Mouse (Mus musculus) heart, postnatal 0 days (tissue): ENCODE data around the gene Kpna7. TPM values are rescaled to one million over a fixed set of nuclear protein-coding genes. Genes with fewer than 3 reads are reported as not detected.

Experiments used
- ATAC-seq: fragments of 200-750 bp; cut with Nextera tagmentation; 2 replicates; pipeline ENCODE4 v1.8.0; 2017; ENCODE audit warnings: low read depth, moderate number of reproducible peaks, moderate library complexity; ENCODE audit not compliant: insufficient read depth
- DNase-seq: peaks from one replicate; pipeline ENCODE4 v3.0.0-alpha.2; 2016; ENCODE audit warnings: low spot score
- H3K27ac ChIP-seq: fragments of 300-500 bp; sonication (generic); 2 replicates; pipeline ENCODE4 v1.5.1; 2014; ENCODE audit warnings: low read depth, mild to moderate bottlenecking
- H3K27me3 ChIP-seq: fragments of 300-500 bp; sonication (generic); 2 replicates; pipeline ENCODE4 v1.6.1; 2014; ENCODE audit warnings: low read length, mixed read lengths; ENCODE audit not compliant: control insufficient read depth, insufficient read depth
- H3K36me3 ChIP-seq: fragments of 300-500 bp; sonication (generic); replicated peaks from 2 replicates; pipeline ENCODE4 v1.6.1; 2014; ENCODE audit warnings: low read length, mixed read lengths; ENCODE audit not compliant: control insufficient read depth, insufficient read depth
- H3K4me1 ChIP-seq: fragments of 300-500 bp; sonication (generic); 2 replicates; pipeline ENCODE4 v1.6.1; 2014; ENCODE audit warnings: antibody characterized with exemption; ENCODE audit not compliant: control insufficient read depth, insufficient read depth
- H3K4me2 ChIP-seq: fragments of 300-500 bp; sonication (generic); 2 replicates; pipeline ENCODE4 v1.6.1; 2014; ENCODE audit warnings: low read depth, mild to moderate bottlenecking, low read length, moderate library complexity
- H3K4me3 ChIP-seq: fragments of 300-500 bp; sonication (generic); 2 replicates; pipeline ENCODE4 v1.5.1; 2014; ENCODE audit warnings: low read depth, low read length
- H3K9ac ChIP-seq: fragments of 300-500 bp; sonication (generic); replicated peaks from 2 replicates; pipeline ENCODE4 v1.6.1; 2014; ENCODE audit warnings: low read depth, low read length, mixed read lengths
- H3K9me3 ChIP-seq: fragments of 300-500 bp; sonication (generic); replicated peaks from 2 replicates; pipeline ENCODE4 v1.6.1; 2016; ENCODE audit warnings: low read length; ENCODE audit not compliant: control insufficient read depth
- CTCF ChIP-seq: IDR thresholded peaks from 2 replicates; pipeline ENCODE4 v1.5.1; 2016; ENCODE audit warnings: antibody characterized with exemption, control low read depth, low read depth
- EP300 ChIP-seq: IDR thresholded peaks from 2 replicates; pipeline ENCODE4 v1.6.1; 2016; ENCODE audit warnings: antibody characterized with exemption, low read depth
- WGBS: fragments of 180-500 bp; shearing (Covaris S2); extraction: QIAGEN DNeasy Blood & Tissue Kit; methylation state at CpG from one replicate; pipeline ENCODE4 v1.1.7; 2014; 5-methylcytosine and 5-hydroxymethylcytosine counted together
- polyA plus RNA-seq: library from polyadenylated mRNA; unstranded; fragments of >200 nt; fragmentation: Nextera tagmentation; extraction: Ambion mirVana; gene quantifications from 2 replicates; pipeline ENCODE4 v1.2.1, GENCODE M21; 2015
- total RNA-seq: library from RNA; depleted of rRNA; stranded (reverse); fragments of >200 nt; gene quantifications from 2 replicates; pipeline ENCODE4 v1.2.3, GENCODE M21; 2014; ENCODE audit warnings: low replicate concordance

The Kpna7 gene
- total and polyA plus RNA-seq, 2 experiments from 2014 or later, result not detected

DNA sequence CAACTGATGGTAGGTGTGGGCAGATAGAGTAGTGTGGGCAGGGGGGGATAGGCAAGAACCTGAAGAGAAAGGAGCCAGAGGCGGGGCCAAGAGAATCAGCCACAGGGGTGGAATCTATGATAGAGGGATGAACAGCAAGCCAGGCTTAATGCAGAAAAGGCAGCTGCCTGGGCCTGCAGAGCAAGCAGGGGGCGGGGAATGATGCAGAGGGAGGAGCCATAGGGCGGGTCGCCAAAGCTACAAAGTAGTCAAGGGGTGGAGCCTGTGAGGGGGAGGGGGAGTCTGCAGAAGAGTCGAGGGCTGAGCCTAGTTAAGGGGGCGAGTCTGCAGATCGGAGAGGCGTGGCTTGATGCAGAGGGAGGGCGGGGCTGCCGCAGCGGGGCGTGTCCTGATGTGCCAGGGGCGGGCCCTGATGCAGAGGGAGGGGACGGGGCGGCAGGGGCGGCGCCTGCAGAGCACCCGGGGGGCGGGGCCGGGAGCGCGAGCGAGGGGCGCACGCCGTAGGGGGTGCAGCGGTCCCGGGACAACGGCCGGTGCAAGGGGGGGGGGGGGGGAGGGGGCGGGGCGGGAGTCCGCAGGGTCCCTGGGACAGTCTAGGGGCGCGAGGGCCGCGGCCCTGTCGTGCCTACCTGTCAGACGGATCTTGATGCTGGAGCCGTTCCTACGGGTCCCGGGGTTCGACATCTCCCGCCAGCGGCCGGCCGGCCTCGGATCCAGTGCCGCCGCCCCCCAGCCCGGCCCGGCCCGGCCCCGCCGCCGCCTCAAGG, 118.8 kb downstream of the Kpna7 start:
- TF ChIP-seq CTCF (no peak), EP300 (no peak)
- DNase-seq, result peak; percentile 85
- 1% methylated on average over 27 of the region's 56 CpGs for WGBS
- Histone ChIP-seq H3K4me3 (peak overlapping the region; percentile 99), H3K9me3 (no peaks in the 10 kb centered on the region), H3K27ac (peak overlapping the region; percentile 96), H3K9ac (peak overlapping the region; percentile 99), H3K27me3 (no peaks in the 10 kb centered on the region), H3K36me3 (no peaks in the 10 kb centered on the region), H3K4me2 (peak overlapping the region; percentile 89), H3K4me1 (peaks cover 29% of the 10 kb centered on the region)
- ATAC-seq, result peak; percentile 81

DNA sequence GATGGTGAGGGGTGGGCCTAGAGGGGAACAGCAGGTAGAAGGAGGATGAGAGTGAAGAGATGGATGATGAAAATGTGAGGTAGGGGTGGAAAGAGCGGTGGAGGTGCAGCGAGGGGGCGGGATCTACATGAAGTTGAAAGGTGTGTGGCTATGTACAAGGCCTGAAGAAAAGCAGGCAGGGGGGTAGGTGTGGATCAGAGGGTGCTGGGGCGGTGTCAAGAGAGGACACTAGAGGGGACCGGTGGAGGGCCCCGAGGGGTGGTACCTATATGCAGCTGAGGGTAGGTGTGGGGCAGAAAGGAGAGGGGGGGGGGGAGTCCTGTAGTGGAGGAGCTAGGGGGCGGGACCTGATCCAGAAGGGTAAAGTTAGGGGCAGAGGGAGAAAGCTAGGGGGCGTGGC, 119.4 kb downstream of the Kpna7 start:
- H3K4me2 ChIP-seq, result peak overlapping the region; percentile 89
- TF ChIP-seq EP300 (no peak), CTCF (no peak)
- no peaks in the 10 kb centered on the region for H3K27me3 ChIP-seq
- WGBS, result 28% methylated on average over 7 of the region's 8 CpGs
- H3K4me3 ChIP-seq, result peak overlapping the region; percentile 99; the same call in 1 of the 2 replicates
- H3K27ac ChIP-seq, result no peak overlapping the region
- no peaks in the 10 kb centered on the region for H3K36me3 ChIP-seq
- peaks cover 30% of the 10 kb centered on the region for H3K4me1 ChIP-seq
- DNase-seq (no peak), ATAC-seq (no peak)
- H3K9me3 ChIP-seq, result no peaks in the 10 kb centered on the region
- no peak overlapping the region for H3K9ac ChIP-seq

DNA sequence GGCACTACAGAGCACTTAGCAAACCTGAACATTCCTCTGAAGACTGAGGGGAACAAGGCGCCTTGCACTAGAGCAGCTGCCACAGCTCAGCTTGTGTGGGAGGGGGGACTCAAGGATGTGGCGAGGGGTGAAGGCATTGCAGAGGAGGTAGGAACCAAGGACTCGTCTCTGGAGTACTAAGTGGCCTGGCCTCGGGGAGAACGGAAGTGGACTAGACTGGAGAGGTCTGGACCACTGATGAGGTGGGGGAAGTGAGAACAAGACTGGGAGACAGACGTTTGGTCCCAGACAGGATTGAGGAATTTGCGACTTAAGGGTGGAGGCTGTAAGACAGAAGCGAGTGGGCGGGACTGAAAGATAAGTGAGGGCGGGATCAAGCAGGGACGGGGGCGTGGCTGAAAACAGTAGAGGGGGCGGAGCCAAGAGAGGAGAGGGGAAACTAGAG, 120.0 kb downstream of the Kpna7 start:
- no peak overlapping the region for H3K9ac ChIP-seq
- ATAC-seq, result no peak

DNA sequence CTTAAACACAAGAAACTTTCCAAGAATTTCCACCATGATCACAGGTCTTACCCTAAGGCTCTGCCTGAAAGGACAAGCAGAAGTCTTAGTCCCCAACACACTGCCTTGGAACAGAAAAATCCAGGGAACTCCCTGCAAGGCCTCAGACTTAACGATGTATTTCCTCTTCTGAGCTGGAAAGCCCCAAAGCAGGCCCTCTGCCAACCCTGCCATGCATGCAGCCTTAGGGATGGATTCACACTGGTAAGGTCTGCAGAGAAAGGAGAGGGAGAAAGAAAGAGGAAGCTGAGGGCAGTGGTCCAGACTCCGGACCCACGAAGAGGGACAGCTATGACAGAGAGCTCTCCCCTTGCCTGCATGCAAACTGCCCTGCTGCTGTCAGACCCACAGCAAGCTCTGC, 120.4 kb downstream of the Kpna7 start:
- peak overlapping the region; percentile 72 for H3K27ac ChIP-seq
- no peaks in the 10 kb centered on the region for H3K9me3 ChIP-seq
- no peak for DNase-seq
- peak overlapping the region; percentile 48 for H3K4me2 ChIP-seq
- no peaks in the 10 kb centered on the region for H3K36me3 ChIP-seq
- 18% methylated on average over 3 of the region's 3 CpGs for WGBS
- ATAC-seq, result no peak
- peak overlapping the region; percentile 23 for H3K4me3 ChIP-seq
- TF ChIP-seq EP300 (no peak), CTCF (no peak)
- H3K9ac ChIP-seq, result no peak overlapping the region
- H3K27me3 ChIP-seq, result no peaks in the 10 kb centered on the region
- H3K4me1 ChIP-seq, result peaks cover 30% of the 10 kb centered on the region

More for the DNA sequence above, 120.0 kb downstream of the Kpna7 start:
- no peaks in the 10 kb centered on the region for H3K36me3 ChIP-seq
- WGBS, result 11% methylated on average over 13 of the region's 13 CpGs
- peaks cover 30% of the 10 kb centered on the region for H3K4me1 ChIP-seq
- H3K27me3 ChIP-seq, result no peaks in the 10 kb centered on the region
- H3K9me3 ChIP-seq, result no peaks in the 10 kb centered on the region
- peak overlapping the region; percentile 48 for H3K4me2 ChIP-seq
- TF ChIP-seq CTCF, result no peak
- no peak for TF ChIP-seq EP300
- peak overlapping the region; percentile 72 for H3K27ac ChIP-seq
- H3K4me3 ChIP-seq, result peak overlapping the region; percentile 23
- DNase-seq, result peak; percentile 49

DNA sequence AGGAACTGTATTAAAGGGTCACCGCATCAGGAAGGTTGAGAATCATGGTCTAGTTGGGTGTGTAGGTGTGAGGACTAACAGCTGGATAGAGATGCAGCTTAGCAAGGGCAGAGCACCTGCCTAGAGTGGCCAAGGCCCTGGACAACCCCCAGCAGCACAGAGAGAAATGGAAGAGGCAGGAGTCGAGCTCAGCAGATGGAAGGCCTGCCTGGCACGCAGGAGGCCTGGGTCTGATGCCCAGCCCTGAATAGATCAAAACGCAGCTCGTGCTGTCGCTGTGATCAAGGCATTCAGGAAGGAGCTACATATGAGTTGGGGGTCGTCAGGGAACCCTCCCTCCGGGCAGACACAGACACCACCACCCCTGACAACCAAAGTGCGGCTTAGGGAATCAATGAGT, 125.6 kb downstream of the Kpna7 start:
- Histone ChIP-seq H3K36me3 (no peaks in the 10 kb centered on the region), H3K27ac (no peak overlapping the region), H3K9me3 (no peaks in the 10 kb centered on the region), H3K27me3 (no peaks in the 10 kb centered on the region), H3K4me1 (peaks cover 15% of the 10 kb centered on the region; the same call in 1 of the 2 replicates), H3K9ac (no peak overlapping the region), H3K4me3 (no peak overlapping the region), H3K4me2 (no peak overlapping the region)
- 77% methylated on average over 9 of the region's 9 CpGs for WGBS
- no peak for ATAC-seq
- TF ChIP-seq EP300, result no peak
- no peak for TF ChIP-seq CTCF
- no peak for DNase-seq

DNA sequence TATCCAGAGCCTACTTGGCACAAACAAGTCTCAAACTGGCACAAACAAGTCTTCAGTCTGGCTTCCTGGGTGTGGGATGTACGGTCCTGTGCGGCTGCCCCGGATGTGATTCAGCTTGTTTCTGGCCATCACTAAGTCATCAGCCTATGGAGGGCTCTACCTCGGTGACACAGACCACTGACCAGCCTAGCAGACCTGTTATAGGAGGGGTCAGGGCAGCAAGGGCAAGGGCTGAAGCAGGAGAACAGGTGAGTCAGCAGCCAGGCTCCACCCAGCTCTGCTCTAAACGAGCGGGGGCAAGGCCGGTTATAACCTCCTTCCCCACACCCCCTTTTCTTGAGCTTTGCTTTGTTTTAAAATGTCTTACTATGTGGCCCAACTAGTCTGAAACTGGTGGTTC, 129.4 kb downstream of the Kpna7 start:
- Histone ChIP-seq H3K36me3 (no peaks in the 10 kb centered on the region), H3K27ac (no peak overlapping the region), H3K4me2 (no peak overlapping the region), H3K9ac (no peak overlapping the region), H3K9me3 (no peaks in the 10 kb centered on the region), H3K4me1 (peaks cover 6% of the 10 kb centered on the region; the same call in 1 of the 2 replicates), H3K4me3 (no peak overlapping the region), H3K27me3 (no peaks in the 10 kb centered on the region)
- ATAC-seq, result no peak
- no peak for DNase-seq
- TF ChIP-seq CTCF, result no peak
- TF ChIP-seq EP300, result no peak
- WGBS, result 77% methylated on average over 7 of the region's 7 CpGs
